Mouse (Mus musculus) liver, postnatal 0 days (tissue): Measurements from ENCODE around the gene Hecw2. TPM values are rescaled to one million over a fixed set of nuclear protein-coding genes. Genes with fewer than 3 reads are reported as not detected.
A peak's percentile ranks its signal among the peaks of the same experiment; 100 is the strongest.

ENCODE experiments used
- ATAC-seq: fragments of 200-750 bp; cut with Nextera tagmentation; 2 replicates; pipeline ENCODE4 v1.8.0; 2017; ENCODE audit warnings: mild to moderate bottlenecking, moderate library complexity
- DNase-seq: peaks from one replicate; pipeline ENCODE4 v3.0.0-alpha.2; 2016
- H3K27ac ChIP-seq: fragments of 300-500 bp; sonication (generic); 2 replicates; pipeline ENCODE4 v1.5.1; 2014; ENCODE audit warnings: antibody characterized with exemption, moderate library complexity, mild to moderate bottlenecking, low read depth
- H3K27me3 ChIP-seq: fragments of 300-500 bp; sonication (generic); 2 replicates; pipeline ENCODE4 v1.6.1; 2014; ENCODE audit warnings: low read length, control low read depth, mixed read lengths; ENCODE audit not compliant: insufficient read depth
- H3K36me3 ChIP-seq: fragments of 300-500 bp; sonication (generic); replicated peaks from 2 replicates; pipeline ENCODE4 v1.6.1; 2014; ENCODE audit warnings: mild to moderate bottlenecking, control low read depth, low read length, moderate library complexity, mixed read lengths; ENCODE audit not compliant: insufficient read depth
- H3K4me1 ChIP-seq: fragments of 300-500 bp; sonication (generic); 2 replicates; pipeline ENCODE4 v1.6.1; 2014; ENCODE audit warnings: antibody characterized with exemption, mild to moderate bottlenecking, control low read depth; ENCODE audit not compliant: insufficient read depth
- H3K4me2 ChIP-seq: fragments of 300-500 bp; sonication (generic); 2 replicates; pipeline ENCODE4 v1.6.1; 2014; ENCODE audit warnings: low read depth, mild to moderate bottlenecking, low read length, moderate library complexity, mixed read lengths
- H3K4me3 ChIP-seq: fragments of 300-500 bp; sonication (generic); 2 replicates; pipeline ENCODE4 v1.5.1; 2014; ENCODE audit warnings: low read depth, low read length
- H3K9ac ChIP-seq: fragments of 300-500 bp; sonication (generic); replicated peaks from 2 replicates; pipeline ENCODE4 v1.6.1; 2014; ENCODE audit warnings: mild to moderate bottlenecking, moderate library complexity
- H3K9me3 ChIP-seq: fragments of 300-500 bp; sonication (generic); 2 replicates; pipeline ENCODE4 v1.6.1; 2016; ENCODE audit warnings: mild to moderate bottlenecking, control low read depth, low read length, mixed read lengths
- CTCF ChIP-seq: sonication (generic); IDR thresholded peaks from 2 replicates; pipeline ENCODE4 v1.5.1; 2016; ENCODE audit warnings: antibody characterized with exemption, low read depth
- EP300 ChIP-seq: IDR thresholded peaks from 2 replicates; pipeline ENCODE4 v1.6.1; 2016; ENCODE audit warnings: antibody characterized with exemption, low read depth, mild to moderate bottlenecking
- WGBS: fragments of 180-500 bp; shearing (Covaris S2); extraction: QIAGEN DNeasy Blood & Tissue Kit; methylation state at CpG from one replicate; pipeline ENCODE4 v1.1.7; 2014; ENCODE audit not compliant: insufficient replicate concordance; 5-methylcytosine and 5-hydroxymethylcytosine counted together
- polyA plus RNA-seq: library from polyadenylated mRNA; unstranded; fragments of >200 nt; fragmentation: Nextera tagmentation; extraction: Ambion mirVana; gene quantifications from 2 replicates; pipeline ENCODE4 v1.2.1, GENCODE M21; 2015

The Hecw2 gene
- polyA plus RNA-seq, 1 experiment from 2014 or later, result 0.61 TPM

GRCm38 (mm10) chr1:53818072-53818862 is 376.7 kb downstream of the Hecw2 start:
- Histone ChIP-seq H3K9ac (no peak overlapping the region), H3K9me3 (no peaks in the 10 kb centered on the region), H3K27me3 (no peaks in the 10 kb centered on the region), H3K4me1 (0 out of 2 replicates have a peak, but pooled peaks cover 8% of the 10 kb centered on the region), H3K4me3 (no peak overlapping the region), H3K36me3 (no peaks in the 10 kb centered on the region), H3K4me2 (no peak overlapping the region), H3K27ac (peak overlapping the region; percentile 29; the same call in 1 of the 2 replicates)
- TF ChIP-seq EP300, result no peak
- TF ChIP-seq CTCF, result no peak
- DNase-seq (no peak), ATAC-seq (no peak)
- 27% methylated on average over 3 of the region's 3 CpGs for WGBS

DNA sequence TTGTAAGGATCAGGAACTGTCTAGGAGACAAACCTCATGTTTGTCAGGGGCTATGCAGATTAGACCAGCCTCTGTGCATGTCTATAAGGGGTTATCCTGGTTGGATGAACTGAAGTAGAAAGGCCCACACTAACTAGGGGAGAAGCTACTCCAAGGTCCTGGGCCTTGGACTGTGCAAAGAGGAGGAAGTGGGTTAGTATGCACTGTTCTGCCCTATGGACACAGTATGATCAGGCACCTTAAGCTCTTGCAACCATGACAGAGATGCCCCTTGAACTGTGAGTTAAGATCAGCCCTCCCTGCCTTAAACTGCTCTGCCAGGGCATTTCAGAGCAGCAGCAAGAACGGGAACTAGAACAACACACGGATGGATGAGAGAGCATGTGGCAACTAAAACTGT is 378.6 kb downstream of the Hecw2 start:
- H3K27me3 ChIP-seq, result no peaks in the 10 kb centered on the region
- H3K9ac ChIP-seq, result no peak overlapping the region
- WGBS, result 46% methylated on average over 2 of the region's 2 CpGs
- no peak overlapping the region for H3K4me2 ChIP-seq
- TF ChIP-seq CTCF, result no peak
- H3K4me3 ChIP-seq, result no peak overlapping the region
- ATAC-seq, result no peak
- no peaks in the 10 kb centered on the region for H3K9me3 ChIP-seq
- H3K27ac ChIP-seq, result peak overlapping the region; percentile 18; the same call in 1 of the 2 replicates
- H3K36me3 ChIP-seq, result no peaks in the 10 kb centered on the region
- 0 out of 2 replicates have a peak, but pooled peaks cover 6% of the 10 kb centered on the region for H3K4me1 ChIP-seq
- DNase-seq, result no peak

GRCm38 (mm10) chr1:53814077-53814705 is 380.8 kb downstream of the Hecw2 start:
- Histone ChIP-seq H3K27ac (no peak overlapping the region), H3K4me2 (no peak overlapping the region), H3K27me3 (no peaks in the 10 kb centered on the region), H3K4me3 (no peak overlapping the region), H3K36me3 (no peaks in the 10 kb centered on the region), H3K9ac (no peak overlapping the region), H3K4me1 (0 out of 2 replicates have a peak, but pooled peaks cover 6% of the 10 kb centered on the region), H3K9me3 (no peaks in the 10 kb centered on the region)
- ATAC-seq (no peak), DNase-seq (no peak)
- no peak for TF ChIP-seq EP300
- TF ChIP-seq CTCF, result no peak
- WGBS, result 70% methylated on average over 2 of the region's 2 CpGs

- no peak for TF ChIP-seq CTCF
- no peak for TF ChIP-seq EP300
- no peaks in the 10 kb centered on the region for H3K27me3 ChIP-seq
- no peaks in the 10 kb centered on the region for H3K9me3 ChIP-seq
- H3K4me2 ChIP-seq, result no peak overlapping the region
- H3K27ac ChIP-seq, result no peak overlapping the region
- 74% methylated on average over 4 of the region's 4 CpGs for WGBS
- H3K36me3 ChIP-seq, result no peaks in the 10 kb centered on the region
- no peak overlapping the region for H3K9ac ChIP-seq
- ATAC-seq (no peak), DNase-seq (no peak)
- H3K4me3 ChIP-seq, result no peak overlapping the region
- no peaks in the 10 kb centered on the region for H3K4me1 ChIP-seq
Measured at GRCm38 (mm10) chr1:53811919-53812318, 383.0 kb downstream of the Hecw2 start.

- H3K4me2 ChIP-seq, result no peak overlapping the region
- no peak for TF ChIP-seq CTCF
- TF ChIP-seq EP300, result no peak
- WGBS, result 61% methylated on average over 2 of the region's 2 CpGs
Measured at GRCm38 (mm10) chr1:53808229-53808628, 386.7 kb downstream of the Hecw2 start.

GRCm38 (mm10) chr1:53797811-53798210 is 397.2 kb downstream of the Hecw2 start:
- whole genome bisulfite sequencing, result 49% methylated on average over 3 of the region's 3 CpGs
- Histone ChIP-seq H3K4me1 (no peaks in the 10 kb centered on the region), H3K27me3 (no peaks in the 10 kb centered on the region), H3K36me3 (no peaks in the 10 kb centered on the region), H3K27ac (no peak overlapping the region), H3K4me2 (no peak overlapping the region), H3K4me3 (no peak overlapping the region), H3K9me3 (no peaks in the 10 kb centered on the region), H3K9ac (no peak overlapping the region)
- no peak for DNase-seq
- TF ChIP-seq EP300 (no peak), CTCF (no peak)
- no peak for ATAC-seq

More at GRCm38 (mm10) chr1:53808229-53808628, 386.7 kb downstream of the Hecw2 start:
- Histone ChIP-seq H3K27ac (no peak overlapping the region), H3K36me3 (no peaks in the 10 kb centered on the region), H3K4me3 (no peak overlapping the region), H3K9me3 (no peaks in the 10 kb centered on the region), H3K27me3 (no peaks in the 10 kb centered on the region), H3K4me1 (no peaks in the 10 kb centered on the region), H3K9ac (no peak overlapping the region)
- ATAC-seq (no peak), DNase-seq (no peak)
